Mouse (Mus musculus) spleen, adult 2 months (tissue): ENCODE measurements around the gene Myg1. TPM values are rescaled to one million over a fixed set of nuclear protein-coding genes. Genes with fewer than 3 reads are reported as not detected.

Experiments used
- DNase-seq, 2 experiments: peaks; one replicate each; pipeline versions ENCODE4 v3.0.0 to v3.0.0-alpha.2; 2012 to 2021; ENCODE audit warnings: low spot score in 2 of 2, low read depth in 1 of 2
- H3K27ac ChIP-seq: fragments of 200-500 bp; 2 replicates; pipeline ENCODE4 v1.5.1; 2012; ENCODE audit warnings: low read length, inconsistent platforms; ENCODE audit not compliant: insufficient read depth
- H3K27me3 ChIP-seq: fragments of 200-500 bp; 2 replicates; pipeline ENCODE4 v1.6.1; 2012; ENCODE audit warnings: mild to moderate bottlenecking, moderate library complexity, low read length, inconsistent platforms; ENCODE audit not compliant: control insufficient read depth, insufficient read depth
- H3K36me3 ChIP-seq: fragments of 200-500 bp; 2 replicates; pipeline ENCODE4 v1.6.1; 2012; ENCODE audit warnings: mild to moderate bottlenecking, low read length, inconsistent platforms; ENCODE audit not compliant: control insufficient read depth, insufficient read depth
- H3K4me1 ChIP-seq: fragments of 200-500 bp; 2 replicates; pipeline ENCODE4 v1.6.1; 2011; ENCODE audit warnings: inconsistent platforms; ENCODE audit not compliant: control insufficient read depth, insufficient read depth, insufficient read length
- H3K4me3 ChIP-seq: fragments of 200-500 bp; 2 replicates; pipeline ENCODE4 v1.5.1; 2011; ENCODE audit warnings: mild to moderate bottlenecking, inconsistent platforms; ENCODE audit not compliant: insufficient read depth, insufficient read length; ENCODE audit errors: extremely low read depth
- CTCF ChIP-seq: fragments of 200-500 bp; IDR thresholded peaks from 2 replicates; pipeline ENCODE4 v1.5.1; 2011; ENCODE audit warnings: mild to moderate bottlenecking, inconsistent platforms; ENCODE audit not compliant: insufficient read depth, insufficient read length, insufficient replicate concordance; ENCODE audit errors: extremely low read depth
- POLR2A ChIP-seq: fragments of 200-500 bp; IDR thresholded peaks from 2 replicates; pipeline ENCODE4 v1.6.1; 2011; ENCODE audit warnings: low read depth, low read length, inconsistent platforms
- WGBS: fragments of 180-500 bp; shearing (Covaris S2); methylation state at CpG from one replicate; pipeline ENCODE4 v1.1.7; 2018; 5-methylcytosine and 5-hydroxymethylcytosine counted together
- polyA plus RNA-seq: library from polyadenylated mRNA; depleted of rRNA; stranded (reverse); fragments of >200 nt; gene quantifications from 2 replicates; pipeline ENCODE4 v1.2.3, GENCODE M21; 2012

The Myg1 gene
- polyA plus RNA-seq, 1 experiment = 41.9 TPM

DNA sequence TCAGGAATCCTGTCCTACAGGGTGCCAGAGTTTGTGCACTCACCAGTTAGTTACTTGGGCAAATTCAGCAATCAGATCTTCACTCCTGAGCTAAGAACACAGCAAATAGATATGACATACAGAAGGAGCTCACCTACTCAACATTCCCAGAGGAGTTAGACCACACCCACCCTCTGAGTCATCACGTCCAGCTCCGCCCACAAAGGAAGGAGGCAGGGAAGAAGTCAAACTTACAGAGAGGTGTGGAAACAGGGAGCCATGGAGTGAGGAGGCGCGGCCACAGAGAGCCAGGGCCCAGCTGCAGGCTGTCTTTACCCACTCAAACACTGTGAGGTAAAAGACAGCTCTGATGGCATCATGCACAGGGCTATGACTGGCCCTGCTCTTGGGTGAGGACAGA, 14.9 kb downstream of the Myg1 start:
- 96% methylated on average over 4 of the region's 4 CpGs for WGBS

DNA sequence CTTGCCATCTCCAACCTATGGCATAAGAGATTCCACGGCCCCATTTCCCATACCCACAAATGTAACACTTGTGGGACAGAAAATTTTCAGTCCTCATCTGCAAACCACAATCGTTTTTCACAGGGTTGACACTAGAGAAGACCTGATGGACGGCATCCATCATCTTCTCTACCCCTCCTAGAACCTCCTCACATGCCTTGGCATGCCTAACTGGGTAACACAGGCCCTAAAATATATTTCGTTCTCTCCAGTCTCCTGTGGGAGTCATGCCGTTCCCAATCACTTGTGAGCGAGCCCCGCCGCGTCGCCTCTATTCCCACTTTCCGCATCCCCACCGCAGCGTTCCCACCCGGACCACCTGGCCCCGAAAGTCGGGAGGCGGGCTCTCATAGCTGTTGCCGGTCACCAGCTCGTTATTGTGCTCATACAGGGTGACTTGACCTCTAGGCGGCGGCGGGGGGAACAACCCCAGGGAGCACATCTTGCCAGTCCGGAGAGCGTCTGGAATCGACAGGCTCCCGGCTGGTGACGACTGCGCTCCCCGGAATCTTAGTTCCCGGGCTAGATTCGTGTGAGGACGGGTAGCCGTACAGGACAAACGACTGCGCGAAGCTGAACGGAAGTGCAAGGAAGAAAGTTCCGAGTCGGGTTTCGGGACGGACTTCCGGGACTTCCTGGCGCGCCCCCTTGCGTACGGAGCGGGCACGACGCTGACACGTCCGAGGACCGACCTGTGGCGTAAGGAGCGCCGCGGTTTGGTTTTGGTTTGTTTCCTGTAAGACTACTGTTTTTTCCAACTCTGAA, 18.8 kb downstream of the Myg1 start, which contains the start of gene Aaas:
TSS of gene Aaas (minus strand) at position 634 of the 804 bp plus-strand sequence.
- peaks cover 4% of the 10 kb centered on the region; the same call in 1 of the 2 replicates for H3K4me1 ChIP-seq
- peaks cover 4% of the 10 kb centered on the region for H3K27me3 ChIP-seq
- H3K27ac ChIP-seq = peak within 1 kb of the TSS; percentile 48
- H3K36me3 ChIP-seq = peaks cover 4% of the 10 kb centered on the region
- peak; percentile 84 to 94 for DNase-seq
- WGBS = under 1% methylated on average over 56 of the region's 56 CpGs
- H3K4me3 ChIP-seq = peak within 1 kb of the TSS; percentile 83
- peak; percentile 90 for TF ChIP-seq CTCF
- no peak; the same call in 1 of the 2 replicates for TF ChIP-seq POLR2A

More for the DNA sequence above, 14.9 kb downstream of the Myg1 start:
- Histone ChIP-seq H3K27me3 (no peaks in the 10 kb centered on the region), H3K27ac (no peak overlapping the region), H3K36me3 (peaks cover 10% of the 10 kb centered on the region), H3K4me1 (peaks cover 4% of the 10 kb centered on the region; the same call in 1 of the 2 replicates), H3K4me3 (no peak overlapping the region)
- TF ChIP-seq POLR2A = no peak
- TF ChIP-seq CTCF = no peak
- DNase-seq = no peak

DNA sequence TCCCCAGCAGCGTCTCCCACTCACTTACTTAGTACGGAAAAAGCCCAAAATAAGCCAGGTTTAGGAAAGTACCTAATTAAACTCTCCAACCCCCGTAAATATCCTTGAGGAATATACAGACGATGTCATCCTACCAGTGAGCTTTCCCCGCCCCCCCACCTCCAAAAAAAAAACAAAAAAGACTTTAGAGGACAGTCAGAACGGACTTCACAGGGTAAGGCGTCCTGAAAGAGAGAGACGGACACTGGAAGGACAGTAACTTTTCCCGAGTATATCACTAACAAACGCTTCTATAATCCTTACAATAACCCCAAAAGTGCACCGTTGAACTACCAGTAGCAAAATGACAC, 19.4 kb downstream of the Myg1 start:
- peaks cover 7% of the 10 kb centered on the region for H3K4me1 ChIP-seq
- peak overlapping the region; percentile 48; the same call in 1 of the 2 replicates for H3K27ac ChIP-seq
- H3K36me3 ChIP-seq = peaks cover 4% of the 10 kb centered on the region
- H3K27me3 ChIP-seq = peaks cover 10% of the 10 kb centered on the region
- peak overlapping the region; percentile 83 for H3K4me3 ChIP-seq
- TF ChIP-seq CTCF (no peak), POLR2A (no peak)
- 8% methylated on average over 11 of the region's 11 CpGs for WGBS
- no peak for DNase-seq

DNA sequence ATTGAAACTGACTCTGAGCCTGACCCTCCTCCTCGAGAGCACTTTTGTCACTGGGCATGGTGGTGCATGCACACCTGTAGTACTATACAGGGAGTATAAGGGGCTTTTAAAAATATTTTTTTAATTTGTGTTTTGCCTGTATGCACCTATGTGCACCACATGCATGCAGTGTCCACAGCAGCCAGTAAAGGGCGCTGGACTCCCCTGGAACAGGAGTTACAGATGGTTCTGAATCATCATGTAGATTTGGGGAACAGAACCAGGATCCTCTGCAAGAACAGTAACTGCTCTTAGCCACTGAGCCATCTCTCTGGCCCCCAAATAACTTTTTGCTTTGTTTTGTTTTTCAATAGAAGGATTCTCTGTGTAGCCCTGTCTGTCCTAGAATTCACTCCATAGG, 20.7 kb downstream of the Myg1 start:
- Histone ChIP-seq H3K4me3 (no peak overlapping the region), H3K36me3 (no peaks in the 10 kb centered on the region), H3K4me1 (peaks cover 7% of the 10 kb centered on the region), H3K27me3 (peaks cover 12% of the 10 kb centered on the region), H3K27ac (no peak overlapping the region)
- WGBS = 75% methylated on average over 2 of the region's 2 CpGs
- DNase-seq = no peak
- TF ChIP-seq CTCF (no peak), POLR2A (no peak)

DNA sequence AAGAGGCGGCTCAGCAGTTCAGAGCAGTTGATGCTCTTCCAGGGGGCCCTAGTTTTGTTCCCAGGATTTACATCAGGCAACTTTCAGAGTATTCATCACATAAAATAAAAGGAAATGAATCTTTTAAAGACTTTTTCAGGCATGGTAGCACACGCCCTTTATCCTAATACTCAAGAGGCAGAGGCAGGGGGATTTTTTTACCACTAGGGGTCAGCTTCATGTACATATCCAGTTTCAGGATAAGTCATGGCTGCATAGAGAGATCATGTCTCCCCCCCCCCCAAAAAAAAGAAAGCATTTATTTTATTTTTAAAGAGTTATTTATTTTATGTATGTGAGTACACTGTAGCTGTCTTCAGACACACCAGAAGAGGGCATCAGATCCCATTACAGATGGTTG, 22.5 kb downstream of the Myg1 start:
- Histone ChIP-seq H3K4me1 (peaks cover 7% of the 10 kb centered on the region), H3K4me3 (no peak overlapping the region), H3K27me3 (peaks cover 15% of the 10 kb centered on the region), H3K36me3 (no peaks in the 10 kb centered on the region), H3K27ac (no peak overlapping the region)
- WGBS = 80% methylated on average over 2 of the region's 2 CpGs
- no peak for DNase-seq
- no peak for TF ChIP-seq POLR2A
- no peak for TF ChIP-seq CTCF

DNA sequence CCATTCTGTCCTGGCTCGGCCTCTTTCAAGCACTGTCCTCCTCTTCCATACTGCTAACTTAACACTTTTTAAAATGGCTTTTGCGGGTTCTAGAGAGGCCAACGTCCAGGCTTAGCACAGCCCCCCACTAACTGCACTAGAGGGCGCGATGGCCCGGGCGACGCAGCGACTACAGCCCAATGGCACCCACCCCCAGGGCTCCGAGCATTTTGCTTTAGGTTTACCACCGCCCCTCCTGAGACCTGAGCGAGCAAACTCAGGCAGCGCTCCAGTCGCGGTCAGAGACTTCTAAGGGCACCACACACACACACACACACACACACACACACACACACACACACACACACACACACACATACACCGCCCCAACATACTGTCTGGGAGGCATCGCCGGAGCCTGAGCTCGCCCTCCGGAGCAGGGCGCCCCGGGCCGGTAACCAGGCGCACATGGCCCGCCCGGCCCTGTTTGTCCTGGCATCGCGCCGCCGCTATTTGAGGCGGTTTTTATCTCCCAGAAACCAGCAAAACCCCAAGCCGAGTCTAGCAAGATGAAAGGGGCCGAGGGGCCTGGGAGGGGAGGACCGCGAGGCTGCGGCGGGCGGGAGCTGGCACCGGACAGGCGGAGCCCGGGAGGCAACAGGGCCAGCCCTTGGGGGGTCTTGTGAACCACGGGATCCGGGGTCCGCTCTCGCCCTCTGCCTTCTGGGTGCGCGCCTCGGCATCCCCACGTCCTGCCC, 23.8 kb downstream of the Myg1 start:
- no peaks in the 10 kb centered on the region for H3K36me3 ChIP-seq
- DNase-seq = no peak
- H3K27ac ChIP-seq = no peak overlapping the region
- WGBS = under 1% methylated on average over 48 of the region's 49 CpGs
- TF ChIP-seq POLR2A (no peak), CTCF (no peak)
- peaks cover 15% of the 10 kb centered on the region for H3K27me3 ChIP-seq
- peaks cover 3% of the 10 kb centered on the region; the same call in 1 of the 2 replicates for H3K4me1 ChIP-seq
- H3K4me3 ChIP-seq = peak overlapping the region; percentile 34; the same call in 1 of the 2 replicates
